Mouse (Mus musculus) C2C12 (cell line): ENCODE results near the gene Fbxw10. TPM values are rescaled to one million over a fixed set of nuclear protein-coding genes. Genes with fewer than 3 reads are reported as not detected.

Experiments used
- H3K27me3 ChIP-seq: one replicate; pipeline ENCODE4 v1.6.1; 2011; ENCODE audit not compliant: control insufficient read depth, insufficient read depth, insufficient read length
- H3K36me3 ChIP-seq: one replicate; pipeline ENCODE4 v1.6.1; 2011; ENCODE audit not compliant: control insufficient read depth, insufficient read depth
- H3K4me3 ChIP-seq: one replicate; pipeline ENCODE4 v1.5.1; 2011; ENCODE audit warnings: mild to moderate bottlenecking, control low read depth; ENCODE audit not compliant: poor library complexity, insufficient read depth, severe bottlenecking
- H3K79me2 ChIP-seq: one replicate; pipeline ENCODE4 v1.6.1; 2011; ENCODE audit not compliant: control insufficient read depth, insufficient read depth
- H3K79me3 ChIP-seq: one replicate; pipeline ENCODE4 v1.6.1; 2011; ENCODE audit warnings: low read depth, control low read depth
- H3ac ChIP-seq: one replicate; pipeline ENCODE3; 2011; ENCODE audit warnings: low read depth; ENCODE audit not compliant: control insufficient read depth, insufficient read length
- CEBPB ChIP-seq: IDR thresholded peaks from one replicate; pipeline ENCODE4 v1.6.1; 2011; ENCODE audit warnings: low read depth, mild to moderate bottlenecking, control low read depth, moderate library complexity
- CTCF ChIP-seq: IDR thresholded peaks from one replicate; pipeline ENCODE4 v1.5.1; 2011; ENCODE audit not compliant: control insufficient read depth, insufficient read depth, insufficient read length
- FOSL1 ChIP-seq: IDR thresholded peaks from one replicate; pipeline ENCODE4 v1.8.0; 2011; ENCODE audit warnings: mild to moderate bottlenecking, low read length; ENCODE audit not compliant: poor library complexity, insufficient read depth, severe bottlenecking
- MAX ChIP-seq: IDR thresholded peaks from one replicate; pipeline ENCODE4 v1.6.1; 2011; ENCODE audit warnings: mild to moderate bottlenecking, control low read depth
- MYOD1 ChIP-seq: IDR thresholded peaks from one replicate; pipeline ENCODE4 v1.6.1; 2011; ENCODE audit warnings: low read depth; ENCODE audit not compliant: control insufficient read depth, insufficient read length
- MYOG ChIP-seq: IDR thresholded peaks from one replicate; pipeline ENCODE4 v1.6.1; 2011; ENCODE audit not compliant: control insufficient read depth, insufficient read length; ENCODE audit errors: extremely low read depth
- USF1 ChIP-seq: IDR thresholded peaks from one replicate; pipeline ENCODE4 v1.6.1; 2011; ENCODE audit warnings: low read depth, mild to moderate bottlenecking, control low read depth, moderate library complexity
- long read RNA-seq, 2 experiments: library from polyadenylated mRNA; unstranded; transcript quantifications; one replicate each; pipeline ENCODE4 v2.0.0; 2019 to 2020
- polyA plus RNA-seq: library from polyadenylated mRNA; unstranded; fragments of >200 nt; fragmentation: generic; extraction: Trizol; gene quantifications from one replicate; pipeline ENCODE4 v1.2.1, GENCODE M21; 2012; ENCODE audit warnings: missing spikeins

Fbxw10 gene
- 0.02 TPM for polyA plus RNA-seq
- long read RNA-seq, experiment 1, result 0 reads
- long read RNA-seq, experiment 2, result 0 reads

DNA sequence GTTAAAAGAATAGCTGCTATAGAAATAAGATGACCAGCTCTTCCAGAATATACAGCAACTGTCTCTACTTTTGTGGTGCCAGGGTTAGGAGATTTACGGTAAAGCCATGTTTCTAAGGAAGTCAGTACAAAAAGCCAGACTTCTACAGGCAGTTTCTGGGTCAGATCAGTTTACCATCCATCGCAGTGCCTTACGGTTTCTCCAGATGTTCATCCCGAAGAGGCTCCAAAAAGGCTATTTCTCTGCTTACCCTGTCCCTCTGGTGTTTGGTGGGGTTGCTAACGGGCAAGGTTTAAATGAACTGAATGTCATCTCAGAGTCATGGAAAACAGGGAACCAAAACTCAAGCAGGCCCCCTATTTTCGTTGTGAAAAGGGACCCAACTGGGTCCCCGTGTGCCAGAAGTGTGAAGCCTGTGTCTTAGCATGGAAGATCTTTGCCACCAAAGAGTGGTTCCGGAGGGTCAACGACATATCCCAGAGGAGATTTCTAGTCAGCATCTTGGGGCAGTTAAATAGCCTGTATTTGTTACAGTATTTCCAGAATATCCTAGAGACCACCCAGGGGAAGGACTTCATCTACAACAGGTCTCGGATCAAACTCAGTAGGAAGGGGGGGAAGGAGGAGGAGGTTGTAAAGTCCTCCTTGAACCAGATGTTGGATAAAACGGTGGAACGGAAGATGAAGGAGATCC lies at the start of gene Fbxw10:
Gene Fbxw10, plus strand, starts transcription at position 109 of the 694 bp plus-strand sequence.
- H3K79me3 ChIP-seq, result no peaks in the 10 kb centered on the region
- TF ChIP-seq MYOD1, result no peak
- no peak for TF ChIP-seq FOSL1
- TF ChIP-seq CTCF, result no peak
- no peak for TF ChIP-seq CEBPB
- no peak for TF ChIP-seq USF1
- TF ChIP-seq MYOG, result no peak
- no peaks in the 10 kb centered on the region for H3K27me3 ChIP-seq
- H3K36me3 ChIP-seq, result peaks cover 4% of the 10 kb centered on the region
- no peak within 1 kb of the TSS for H3ac ChIP-seq
- H3K4me3 ChIP-seq, result no peak within 1 kb of the TSS
- H3K79me2 ChIP-seq, result no peaks in the 10 kb centered on the region

- Histone ChIP-seq H3K27me3 (peaks cover 3% of the 10 kb centered on the region), H3K79me2 (no peaks in the 10 kb centered on the region), H3K4me3 (no peak overlapping the region), H3K36me3 (no peaks in the 10 kb centered on the region), H3K79me3 (no peaks in the 10 kb centered on the region), H3ac (no peak overlapping the region)
- TF ChIP-seq CEBPB (no peak), MYOG (no peak), USF1 (no peak), MAX (no peak), FOSL1 (no peak), CTCF (no peak), MYOD1 (no peak)
Measured at GRCm38 (mm10) chr11:62804119-62804518, 42.8 kb upstream of the Fbxw10 start.

DNA sequence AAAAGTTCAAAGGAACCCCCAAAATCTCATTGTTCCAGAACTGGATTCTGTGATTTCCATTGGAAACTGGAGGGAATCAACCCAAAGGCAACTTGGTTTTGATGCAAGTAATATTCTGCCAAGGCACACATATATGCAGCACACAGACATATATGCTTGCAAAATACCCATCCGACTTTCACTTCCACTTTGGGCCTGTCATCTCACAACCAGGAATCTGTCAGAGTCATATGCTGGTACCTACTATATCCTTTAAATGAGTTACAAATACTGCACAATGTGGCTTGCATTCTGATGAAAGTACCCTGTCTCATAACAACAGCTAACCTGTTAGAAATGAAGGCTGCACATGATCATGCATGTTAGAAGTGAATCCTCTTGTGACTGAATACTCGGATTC lies 38.9 kb upstream of the Fbxw10 start:
- TF ChIP-seq CEBPB, result no peak
- no peak for TF ChIP-seq CTCF
- no peak for TF ChIP-seq USF1
- no peak for TF ChIP-seq MYOD1
- TF ChIP-seq MYOG, result no peak
- TF ChIP-seq FOSL1, result no peak
- no peak for TF ChIP-seq MAX
- Histone ChIP-seq H3K27me3 (peaks cover 3% of the 10 kb centered on the region), H3K4me3 (no peak overlapping the region), H3K79me3 (no peaks in the 10 kb centered on the region), H3K79me2 (no peaks in the 10 kb centered on the region), H3ac (no peak overlapping the region), H3K36me3 (no peaks in the 10 kb centered on the region)

DNA sequence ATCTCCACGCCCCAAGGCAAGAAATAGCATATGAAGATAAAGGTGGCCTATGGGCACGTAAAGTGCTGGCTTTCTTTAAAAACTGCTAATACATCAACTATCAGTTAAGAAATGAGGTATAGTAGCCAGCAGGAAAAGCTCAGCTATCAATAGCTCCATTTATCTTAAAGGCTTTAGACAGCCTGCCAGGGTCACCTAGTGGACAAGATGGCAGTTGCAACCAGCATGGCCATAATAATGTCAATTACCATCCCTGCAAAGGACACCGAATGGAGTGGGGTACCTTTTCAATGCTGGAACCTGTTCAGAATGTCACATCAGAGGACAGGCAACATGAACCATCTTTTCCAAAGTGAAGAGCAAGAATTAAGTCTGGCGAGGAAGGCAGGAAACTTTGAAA lies 37.7 kb upstream of the Fbxw10 start:
- no peak for TF ChIP-seq CEBPB
- no peak for TF ChIP-seq FOSL1
- no peak for TF ChIP-seq MYOD1
- no peak for TF ChIP-seq CTCF
- no peak for TF ChIP-seq MAX
- TF ChIP-seq USF1, result no peak
- TF ChIP-seq MYOG, result no peak
- Histone ChIP-seq H3K79me2 (no peaks in the 10 kb centered on the region), H3K36me3 (no peaks in the 10 kb centered on the region), H3K79me3 (no peaks in the 10 kb centered on the region), H3ac (no peak overlapping the region), H3K27me3 (peaks cover 3% of the 10 kb centered on the region), H3K4me3 (no peak overlapping the region)

DNA sequence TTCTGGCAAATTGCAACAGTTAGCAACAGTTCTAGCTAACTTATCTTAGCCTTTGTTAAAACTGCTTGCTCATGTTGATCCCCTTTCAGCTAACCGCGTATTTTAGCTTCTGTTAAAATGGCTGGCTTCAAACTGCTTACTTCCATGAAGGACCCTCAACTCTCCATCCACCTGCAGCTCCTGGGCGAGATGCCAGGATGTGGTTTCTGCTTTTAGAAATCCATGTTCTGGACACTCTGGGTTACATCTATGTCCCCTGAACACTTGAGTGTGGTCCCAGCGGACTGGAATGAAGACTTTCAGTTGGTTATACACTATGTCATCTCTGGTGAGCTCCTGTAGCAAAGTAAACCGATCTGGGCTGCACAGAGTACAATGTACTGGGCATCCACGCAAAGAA lies 34.6 kb upstream of the Fbxw10 start:
- H3ac ChIP-seq, result no peak overlapping the region
- no peaks in the 10 kb centered on the region for H3K36me3 ChIP-seq
- no peak for TF ChIP-seq MYOD1
- TF ChIP-seq USF1, result no peak
- TF ChIP-seq CEBPB, result no peak
- TF ChIP-seq CTCF, result no peak
- no peak for TF ChIP-seq FOSL1
- TF ChIP-seq MAX, result no peak
- no peak for TF ChIP-seq MYOG
- H3K79me3 ChIP-seq, result no peaks in the 10 kb centered on the region
- no peak overlapping the region for H3K4me3 ChIP-seq
- no peaks in the 10 kb centered on the region for H3K27me3 ChIP-seq
- H3K79me2 ChIP-seq, result no peaks in the 10 kb centered on the region
